Mouse (Mus musculus): ENCODE measurements at regions not wholly inside any gene's neighbourhood (a gene's known extent, or its start where the extent isn't known, plus 50 kb on each side); places are given as distances from the start of the nearest gene placed in this dataset.

DNA sequence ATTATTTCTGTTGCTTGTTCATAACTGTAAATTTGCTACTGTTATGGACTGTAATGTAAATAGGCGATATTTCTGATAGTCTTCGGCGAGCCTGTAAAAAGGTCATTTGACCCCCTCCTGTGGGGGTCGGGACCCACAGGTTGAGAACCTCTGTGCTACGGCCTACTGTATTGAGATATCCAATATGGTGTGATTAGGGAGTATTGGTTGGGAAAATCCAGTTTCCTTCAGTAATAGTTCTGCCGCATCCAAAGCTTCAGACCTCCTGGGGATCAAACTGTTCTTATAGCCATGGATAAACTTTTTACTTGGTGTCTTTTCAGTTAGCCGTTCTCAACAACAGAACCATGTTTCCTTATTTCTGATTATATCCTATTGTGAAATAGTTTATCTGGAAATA is 136.5 kb upstream of the Samsn1 start:
- no peak for TF ChIP-seq POU5F1 (IDR thresholded peaks at IDR 0.05; ENCODE audit: borderline replicate concordance, low read length)
- no peak for TF ChIP-seq NANOG (IDR thresholded peaks at IDR 0.05; ENCODE audit: borderline replicate concordance, low read length)
- TF ChIP-seq CTCF (conservative IDR thresholded peaks at IDR 0.05; ENCODE audit: low read length), result no peak
- Histone ChIP-seq H3K9me3 (ENCODE audit: low read length) (peaks cover 14% of the 10 kb centered on the region), H3K36me3 (ENCODE audit: insufficient read depth, low read length) (no peaks in the 10 kb centered on the region), H3K4me3 (replicated peaks; ENCODE audit: low read length) (no peak overlapping the region), H3K4me1 (replicated peaks; ENCODE audit: low read depth, low read length) (no peaks in the 10 kb centered on the region), H3K27me3 (ENCODE audit: insufficient read depth, low read length) (no peaks in the 10 kb centered on the region)

DNA sequence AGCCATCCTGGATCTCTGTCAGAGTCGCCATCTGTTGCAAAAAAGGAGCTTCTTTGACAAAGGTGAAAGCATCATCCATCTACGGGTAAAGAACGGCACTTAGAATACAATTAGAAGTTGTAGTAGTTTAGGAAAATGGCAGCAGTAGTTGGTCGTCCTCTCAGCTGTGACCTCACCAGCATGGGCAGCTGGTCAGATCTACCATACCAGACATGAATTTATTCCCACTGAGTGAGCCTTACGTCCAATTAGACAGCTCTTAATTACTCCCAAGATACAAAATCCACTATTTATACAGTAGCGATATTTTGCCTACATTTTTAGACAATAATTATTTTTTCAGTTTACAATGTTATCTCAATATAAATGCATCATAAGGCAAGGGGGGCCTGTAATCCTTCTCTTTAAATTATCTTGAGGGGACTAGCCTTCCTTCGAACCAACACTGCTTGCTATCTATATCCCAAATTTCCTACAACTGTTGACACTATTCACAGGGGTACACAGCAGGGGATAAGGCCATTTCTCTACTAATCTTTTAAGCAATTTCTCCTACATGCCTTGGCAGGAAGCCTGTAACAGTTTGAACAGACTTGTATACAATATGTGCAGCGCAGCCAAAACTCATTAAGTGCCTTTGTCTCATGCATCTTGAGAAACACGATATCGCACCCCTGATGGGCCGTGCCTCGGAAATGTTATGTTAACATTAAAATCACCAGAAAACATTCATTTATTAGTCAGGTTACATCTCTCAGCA is 131.9 kb upstream of the Samsn1 start:
- Histone ChIP-seq H3K9me3 (ENCODE audit: low read length) (0 out of 2 replicates have a peak, but pooled peaks cover 11% of the 10 kb centered on the region), H3K4me3 (replicated peaks; ENCODE audit: low read length) (no peak overlapping the region), H3K27me3 (ENCODE audit: insufficient read depth, low read length) (no peaks in the 10 kb centered on the region), H3K4me1 (replicated peaks; ENCODE audit: low read depth, low read length) (no peaks in the 10 kb centered on the region), H3K36me3 (ENCODE audit: insufficient read depth, low read length) (no peaks in the 10 kb centered on the region)
- TF ChIP-seq POU5F1 (IDR thresholded peaks at IDR 0.05; ENCODE audit: borderline replicate concordance, low read length) (no peak), CTCF (conservative IDR thresholded peaks at IDR 0.05; ENCODE audit: low read length) (no peak), NANOG (IDR thresholded peaks at IDR 0.05; ENCODE audit: borderline replicate concordance, low read length) (no peak)

DNA sequence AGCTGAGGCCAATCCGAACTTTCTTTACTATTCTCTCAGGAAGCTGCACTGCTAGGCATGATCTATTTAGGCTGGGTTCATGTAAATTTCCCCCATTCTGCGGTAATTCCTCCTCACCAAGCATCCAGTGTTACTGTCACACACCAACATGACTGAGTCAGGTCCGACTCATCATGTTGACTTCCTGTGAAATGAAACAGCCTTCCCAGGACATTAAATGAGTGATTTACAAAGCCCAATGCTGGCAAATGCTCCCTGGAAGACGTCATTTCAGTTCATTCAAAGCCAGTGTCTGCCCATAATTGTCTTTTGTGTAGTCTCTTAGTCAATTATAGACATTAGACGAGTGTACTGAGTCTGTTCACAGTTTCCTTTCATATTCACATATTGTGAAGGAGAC is 127.5 kb upstream of the Samsn1 start:
- peaks cover 30% of the 10 kb centered on the region for H3K9me3 ChIP-seq (ENCODE audit: low read length)
- no peaks in the 10 kb centered on the region for H3K36me3 ChIP-seq (ENCODE audit: insufficient read depth, low read length)
- TF ChIP-seq CTCF (conservative IDR thresholded peaks at IDR 0.05; ENCODE audit: low read length) (no peak), NANOG (IDR thresholded peaks at IDR 0.05; ENCODE audit: borderline replicate concordance, low read length) (no peak), POU5F1 (IDR thresholded peaks at IDR 0.05; ENCODE audit: borderline replicate concordance, low read length) (no peak)
- H3K4me1 ChIP-seq (replicated peaks; ENCODE audit: low read depth, low read length), result no peaks in the 10 kb centered on the region
- no peak overlapping the region for H3K4me3 ChIP-seq (replicated peaks; ENCODE audit: low read length)
- no peaks in the 10 kb centered on the region for H3K27me3 ChIP-seq (ENCODE audit: insufficient read depth, low read length)

DNA sequence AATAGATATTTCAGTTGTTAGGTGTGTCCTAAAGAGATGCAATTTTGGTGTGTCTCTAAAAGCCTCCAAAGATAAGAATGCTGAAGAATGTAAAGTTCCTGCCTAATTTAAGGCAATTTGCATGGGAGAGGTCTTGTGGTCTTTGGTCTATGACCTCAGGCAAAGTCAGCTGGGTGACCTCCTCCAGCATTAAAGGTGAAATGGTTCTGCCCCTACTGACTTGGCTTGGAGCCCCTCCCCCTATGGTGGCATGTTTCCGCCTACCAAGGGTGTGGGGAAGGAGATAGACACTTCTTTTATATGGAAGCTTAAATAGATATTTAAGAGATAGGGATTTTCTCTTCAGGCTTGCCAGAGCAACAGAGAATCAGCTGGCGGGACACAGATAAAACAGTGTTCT is 111.8 kb upstream of the Samsn1 start:
- Histone ChIP-seq H3K4me3 (replicated peaks; ENCODE audit: low read length) (no peak overlapping the region), H3K4me1 (replicated peaks; ENCODE audit: low read depth, low read length) (no peaks in the 10 kb centered on the region), H3K9me3 (ENCODE audit: low read length) (peaks cover 18% of the 10 kb centered on the region), H3K27me3 (ENCODE audit: insufficient read depth, low read length) (no peaks in the 10 kb centered on the region), H3K36me3 (ENCODE audit: insufficient read depth, low read length) (no peaks in the 10 kb centered on the region)
- no peak for TF ChIP-seq POU5F1 (IDR thresholded peaks at IDR 0.05; ENCODE audit: borderline replicate concordance, low read length)
- no peak for TF ChIP-seq CTCF (conservative IDR thresholded peaks at IDR 0.05; ENCODE audit: low read length)
- TF ChIP-seq NANOG (IDR thresholded peaks at IDR 0.05; ENCODE audit: borderline replicate concordance, low read length), result no peak

DNA sequence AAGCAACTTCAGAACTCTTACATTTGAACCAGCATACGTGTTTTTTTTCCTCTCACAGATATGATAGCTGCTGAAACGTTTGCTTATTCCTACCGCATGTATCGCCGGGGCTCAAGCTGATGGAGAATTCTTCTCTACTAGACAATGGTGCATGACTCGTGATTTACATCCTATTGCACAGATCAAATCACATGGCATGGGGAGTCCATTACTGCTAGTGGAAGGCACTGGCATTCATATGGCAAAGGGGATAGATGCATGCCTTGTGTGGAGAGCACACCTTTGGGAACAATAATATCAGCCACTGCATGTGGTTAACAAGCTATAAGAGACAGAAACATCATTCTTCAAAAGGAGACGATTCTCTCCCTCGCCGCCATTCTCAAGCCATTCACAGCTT is 108.4 kb upstream of the Samsn1 start:
- Histone ChIP-seq H3K27me3 (ENCODE audit: insufficient read depth, low read length) (no peaks in the 10 kb centered on the region), H3K4me1 (replicated peaks; ENCODE audit: low read depth, low read length) (no peaks in the 10 kb centered on the region), H3K4me3 (replicated peaks; ENCODE audit: low read length) (no peak overlapping the region), H3K9me3 (ENCODE audit: low read length) (peaks cover 40% of the 10 kb centered on the region), H3K36me3 (ENCODE audit: insufficient read depth, low read length) (no peaks in the 10 kb centered on the region)
- no peak for TF ChIP-seq NANOG (IDR thresholded peaks at IDR 0.05; ENCODE audit: borderline replicate concordance, low read length)

DNA sequence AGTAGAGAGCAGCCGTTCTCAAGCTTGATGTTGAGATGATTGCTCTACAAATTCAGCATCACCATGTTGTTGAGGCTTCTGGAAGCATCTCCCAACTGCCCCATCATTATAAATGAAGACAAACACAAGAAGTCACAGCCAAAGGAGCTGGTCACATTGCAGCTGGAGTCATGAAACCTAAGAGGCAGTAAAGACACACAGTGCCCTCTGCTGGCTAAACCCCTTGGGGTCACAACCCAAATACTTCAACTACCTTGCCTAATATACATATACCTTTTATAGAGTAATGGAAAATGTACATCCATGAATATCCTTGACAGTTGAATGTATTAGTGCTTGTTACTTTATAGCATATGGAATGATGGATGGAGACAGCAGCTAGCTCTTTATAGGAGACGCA is 107.9 kb upstream of the Samsn1 start:
- Histone ChIP-seq H3K4me1 (replicated peaks; ENCODE audit: low read depth, low read length) (no peaks in the 10 kb centered on the region), H3K9me3 (ENCODE audit: low read length) (peaks cover 40% of the 10 kb centered on the region), H3K36me3 (ENCODE audit: insufficient read depth, low read length) (no peaks in the 10 kb centered on the region), H3K27me3 (ENCODE audit: insufficient read depth, low read length) (no peaks in the 10 kb centered on the region), H3K4me3 (replicated peaks; ENCODE audit: low read length) (no peak overlapping the region)
- TF ChIP-seq POU5F1 (IDR thresholded peaks at IDR 0.05; ENCODE audit: borderline replicate concordance, low read length) (no peak), CTCF (conservative IDR thresholded peaks at IDR 0.05; ENCODE audit: low read length) (peak; percentile 34), NANOG (IDR thresholded peaks at IDR 0.05; ENCODE audit: borderline replicate concordance, low read length) (no peak)

DNA sequence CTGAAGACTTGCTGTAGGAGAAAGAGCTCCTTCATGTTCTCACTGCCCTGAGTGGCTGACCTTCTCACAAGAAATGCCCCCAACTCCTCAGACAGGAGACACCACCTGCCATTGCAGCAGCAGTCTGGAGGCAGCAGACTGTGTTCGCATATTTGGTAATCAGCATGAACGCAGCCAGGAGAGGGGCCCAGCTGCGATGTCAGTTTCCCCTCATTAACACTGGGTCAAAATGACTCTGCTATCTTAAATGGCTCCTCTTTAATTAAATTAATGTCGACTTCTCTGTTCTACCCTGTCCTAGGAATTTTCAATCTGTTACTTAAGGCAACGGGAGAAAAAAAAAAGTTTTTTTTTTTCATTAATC is 100.9 kb upstream of the Samsn1 start:
- H3K36me3 ChIP-seq (ENCODE audit: insufficient read depth, low read length), result no peaks in the 10 kb centered on the region
- TF ChIP-seq CTCF (conservative IDR thresholded peaks at IDR 0.05; ENCODE audit: low read length) (no peak), NANOG (IDR thresholded peaks at IDR 0.05; ENCODE audit: borderline replicate concordance, low read length) (no peak), POU5F1 (IDR thresholded peaks at IDR 0.05; ENCODE audit: borderline replicate concordance, low read length) (no peak)
- H3K4me3 ChIP-seq (replicated peaks; ENCODE audit: low read length), result no peak overlapping the region
- H3K9me3 ChIP-seq (ENCODE audit: low read length), result peaks cover 38% of the 10 kb centered on the region
- no peaks in the 10 kb centered on the region for H3K4me1 ChIP-seq (replicated peaks; ENCODE audit: low read depth, low read length)
- H3K27me3 ChIP-seq (ENCODE audit: insufficient read depth, low read length), result no peaks in the 10 kb centered on the region

DNA sequence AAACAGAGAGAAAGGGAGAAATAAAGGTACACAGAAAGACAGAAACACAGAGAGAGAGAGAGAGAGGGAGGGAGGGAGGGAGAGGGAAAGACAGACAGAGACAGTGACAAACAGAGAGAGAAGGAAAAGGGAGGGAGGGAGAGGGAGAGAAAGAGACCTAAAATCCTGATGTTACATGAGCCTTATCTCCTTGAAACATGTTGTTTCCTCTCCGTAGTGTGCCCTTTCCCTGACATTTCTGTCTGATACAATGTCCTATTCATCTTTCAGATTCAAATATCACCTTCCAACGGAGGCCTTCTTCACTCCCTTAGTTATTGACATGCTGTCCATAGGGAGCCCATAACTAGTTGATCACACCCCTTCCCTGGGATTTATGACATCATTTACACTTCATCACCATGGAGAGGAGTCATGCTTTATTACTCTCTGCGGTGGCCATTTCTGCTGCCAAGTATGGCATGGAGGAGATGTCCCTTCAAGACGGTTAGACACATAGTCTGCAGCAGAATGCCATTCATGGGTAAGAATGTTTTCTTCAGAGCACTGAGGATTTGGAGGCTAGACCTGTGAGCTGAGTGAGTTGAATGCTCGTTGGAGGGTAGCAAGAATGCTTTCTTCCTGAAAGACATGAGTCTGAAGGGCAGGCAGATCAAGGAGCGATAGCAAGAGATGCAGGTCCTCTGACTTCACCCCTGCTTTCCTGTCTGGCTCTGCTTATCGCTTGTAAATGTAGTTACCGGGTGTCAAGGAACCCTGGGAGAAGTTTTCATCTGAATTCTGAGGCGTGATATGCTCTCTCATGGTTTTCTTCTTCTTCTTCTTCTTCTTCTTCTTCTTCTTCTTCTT is 100.3 kb upstream of the Samsn1 start:
- Histone ChIP-seq H3K9me3 (ENCODE audit: low read length) (peaks cover 38% of the 10 kb centered on the region), H3K36me3 (ENCODE audit: insufficient read depth, low read length) (no peaks in the 10 kb centered on the region), H3K27me3 (ENCODE audit: insufficient read depth, low read length) (no peaks in the 10 kb centered on the region), H3K4me1 (replicated peaks; ENCODE audit: low read depth, low read length) (no peaks in the 10 kb centered on the region), H3K4me3 (replicated peaks; ENCODE audit: low read length) (no peak overlapping the region)
- TF ChIP-seq POU5F1 (IDR thresholded peaks at IDR 0.05; ENCODE audit: borderline replicate concordance, low read length), result no peak
- no peak for TF ChIP-seq NANOG (IDR thresholded peaks at IDR 0.05; ENCODE audit: borderline replicate concordance, low read length)
- TF ChIP-seq CTCF (conservative IDR thresholded peaks at IDR 0.05; ENCODE audit: low read length), result no peak
